Mouse (Mus musculus): ENCODE data around the gene Ccdc122.
"Not testable (repeated sequence)": the region's sequence is repeated elsewhere in the genome, so short reads cannot be mapped to it uniquely, and the experiment has no call there.

The Ccdc122 gene

GRCm38 (mm10) chr14:77036226-77037046 is at the start of gene Ccdc122, which contains the start of gene Lacc1:
Gene Ccdc122, plus strand, starts transcription at chr14:77036772.
Gene Lacc1, minus strand, starts transcription at chr14:77036904.
- DNase-seq (ENCODE audit: low spot score in 2 of 2): peak; percentile 61 to 69

- DNase-seq (ENCODE audit: low spot score in 2 of 2): not testable (repeated sequence)
Observed at GRCm38 (mm10) chr14:76990351-76990750, 46.2 kb upstream of the Ccdc122 start.

- peak in 1 of 2 experiments; percentile 18 for DNase-seq (ENCODE audit: low spot score in 2 of 2)
Observed at GRCm38 (mm10) chr14:77004740-77005139, 31.8 kb upstream of the Ccdc122 start.

GRCm38 (mm10) chr14:77005566-77005965 is 31.0 kb upstream of the Ccdc122 start:
- no peak for DNase-seq (ENCODE audit: low spot score in 2 of 2)

GRCm38 (mm10) chr14:77008238-77008637 is 28.3 kb upstream of the Ccdc122 start:
- DNase-seq (ENCODE audit: low spot score in 2 of 2): peak; percentile 84 to 91

GRCm38 (mm10) chr14:77011804-77012203 is 24.8 kb upstream of the Ccdc122 start:
- peak; percentile 82 to 84 for DNase-seq (ENCODE audit: low spot score in 2 of 2)

- DNase-seq (ENCODE audit: low spot score in 2 of 2): not testable (repeated sequence)
Observed at GRCm38 (mm10) chr14:77016783-77017182, 19.8 kb upstream of the Ccdc122 start.

GRCm38 (mm10) chr14:77017211-77017610 is 19.4 kb upstream of the Ccdc122 start:
- no peak for DNase-seq (ENCODE audit: low spot score in 2 of 2)

- no peak for DNase-seq (ENCODE audit: low spot score in 2 of 2)
Observed at GRCm38 (mm10) chr14:77024499-77024898, 12.1 kb upstream of the Ccdc122 start.

GRCm38 (mm10) chr14:77029319-77030054 is 7.1 kb upstream of the Ccdc122 start:
- DNase-seq (ENCODE audit: low spot score in 2 of 2): no peak

- DNase-seq (ENCODE audit: low spot score in 2 of 2): no peak
Observed at GRCm38 (mm10) chr14:77030808-77031207, 5.8 kb upstream of the Ccdc122 start.

GRCm38 (mm10) chr14:77032433-77032832 is 4.1 kb upstream of the Ccdc122 start:
- DNase-seq (ENCODE audit: low spot score in 2 of 2): no peak

GRCm38 (mm10) chr14:77033391-77033790 is 3.2 kb upstream of the Ccdc122 start:
- no peak for DNase-seq (ENCODE audit: low spot score in 2 of 2)

- DNase-seq (ENCODE audit: low spot score in 2 of 2): no peak
Observed at GRCm38 (mm10) chr14:77034175-77034915, 2.2 kb upstream of the Ccdc122 start.

- no peak for DNase-seq (ENCODE audit: low spot score in 2 of 2)
Observed at GRCm38 (mm10) chr14:77034970-77035369, 1.6 kb upstream of the Ccdc122 start.

- no peak for DNase-seq (ENCODE audit: low spot score in 2 of 2)
Observed at GRCm38 (mm10) chr14:77037330-77037729, 758 bp downstream of the Ccdc122 start.

- DNase-seq (ENCODE audit: low spot score in 2 of 2): peak in 1 of 2 experiments; percentile 36
Observed at GRCm38 (mm10) chr14:77037832-77038425, 1.4 kb downstream of the Ccdc122 start.

- DNase-seq (ENCODE audit: low spot score in 2 of 2): no peak
Observed at GRCm38 (mm10) chr14:77053288-77053687, 16.7 kb downstream of the Ccdc122 start.

- DNase-seq (ENCODE audit: low spot score in 2 of 2): no peak
Observed at GRCm38 (mm10) chr14:77069361-77069760, 32.8 kb downstream of the Ccdc122 start.

GRCm38 (mm10) chr14:77081248-77081647 is 44.7 kb downstream of the Ccdc122 start:
- no peak for DNase-seq (ENCODE audit: low spot score in 2 of 2)

- DNase-seq (ENCODE audit: low spot score in 2 of 2): no peak
Observed at GRCm38 (mm10) chr14:77100285-77100684, 63.7 kb downstream of the Ccdc122 start.

- not testable (repeated sequence) for DNase-seq (ENCODE audit: low spot score in 2 of 2)
Observed at GRCm38 (mm10) chr14:77110622-77111021, 74.0 kb downstream of the Ccdc122 start.
